Mouse (Mus musculus) CD4-positive, CD25-positive, alpha-beta regulatory T cell, adult 4 months (primary cell): ENCODE results near the gene Nat9. TPM values are rescaled to one million over a fixed set of nuclear protein-coding genes. Genes with fewer than 3 reads are reported as not detected.

Experiments
- ATAC-seq: one replicate; pipeline ENCODE4 v1.8.0; 2017
- polyA plus RNA-seq, 2 experiments: library from polyadenylated mRNA; unstranded; fragments of 100-300 nt; shearing (Covaris generic); gene quantifications; one replicate each; pipeline ENCODE4 v1.2.1; 2017

Gene Nat9
- polyA plus RNA-seq, result 10 to 100 TPM; 12.1 to 18.1 TPM

DNA sequence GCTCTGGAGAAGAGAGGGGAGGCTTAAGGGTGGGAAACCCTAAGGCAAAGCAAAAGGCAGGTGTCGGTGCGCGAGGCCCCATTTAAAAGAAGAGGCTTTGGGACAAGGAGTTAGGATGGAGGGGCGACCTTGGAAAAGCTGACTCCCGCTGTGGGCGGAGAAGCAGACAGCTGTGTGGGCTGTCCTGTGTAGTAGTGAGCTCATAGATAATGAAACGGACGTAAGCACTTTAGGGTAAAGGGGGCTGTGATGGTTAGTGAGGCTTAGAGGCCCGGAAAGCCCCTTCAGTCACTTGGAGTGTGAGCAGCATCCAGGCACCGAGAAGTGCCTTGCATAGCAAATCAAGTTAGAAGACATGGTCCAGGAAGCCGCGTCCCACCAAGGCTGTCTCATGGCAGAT, at the start of gene Nat9:
Nat9 (minus strand) TSS at position 167 of the 400 bp plus-strand sequence.
- peak; percentile 60 for ATAC-seq

DNA sequence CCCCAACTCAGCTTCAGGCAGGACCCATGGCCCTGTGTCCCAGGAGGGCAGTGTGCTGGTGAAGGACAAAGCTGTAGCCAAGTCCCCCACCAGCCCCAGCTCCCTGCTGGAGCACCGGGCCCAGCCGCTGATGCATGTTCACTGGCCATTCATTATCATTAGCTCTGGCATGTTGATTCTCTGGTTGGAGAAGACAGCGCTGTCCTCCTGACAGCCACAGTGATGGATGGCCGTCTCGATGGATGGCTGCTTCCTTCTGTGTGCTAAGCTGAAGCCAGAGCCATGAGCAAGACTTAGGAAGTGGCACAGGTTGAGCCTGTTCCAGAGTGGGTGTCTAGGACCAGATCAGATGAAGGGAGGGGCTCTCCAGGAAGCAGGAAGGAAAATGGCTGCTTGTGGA, 48.9 kb upstream of the Nat9 start:
- no peak for ATAC-seq

DNA sequence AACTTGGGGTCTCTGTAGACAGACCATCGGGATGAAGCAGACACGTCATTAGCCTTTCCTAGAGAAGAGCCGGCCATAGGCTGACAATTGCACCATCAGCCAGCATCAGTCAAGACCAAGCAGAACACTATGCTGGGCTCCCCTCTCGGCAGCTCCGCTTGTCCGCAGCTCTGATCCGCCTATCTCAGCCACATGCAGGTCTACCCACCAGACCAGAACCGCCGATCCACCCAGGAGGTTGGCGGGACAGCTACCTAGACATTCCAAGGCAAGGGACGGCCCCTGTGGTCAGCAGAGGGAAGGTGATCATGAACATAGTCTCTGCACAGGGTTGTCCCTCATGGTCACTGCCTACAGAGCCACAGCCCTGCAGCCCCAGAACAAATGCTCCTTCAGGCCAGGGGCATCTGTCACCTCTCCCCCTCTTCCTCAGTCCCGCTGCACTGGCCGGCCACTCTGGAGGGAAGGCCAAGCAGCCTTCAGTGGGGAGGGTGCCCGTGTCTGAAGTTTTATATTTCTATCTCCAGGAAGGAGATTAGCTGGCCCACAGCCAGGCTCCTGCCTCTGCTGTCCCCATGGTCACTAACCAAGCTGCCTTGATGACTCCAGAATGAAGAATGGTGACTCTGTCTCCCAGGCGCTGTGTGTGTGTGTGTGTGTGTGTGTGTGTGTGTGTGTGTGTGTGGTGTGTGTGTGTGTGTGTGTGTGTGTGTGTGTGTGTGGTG, 46.8 kb upstream of the Nat9 start:
- no peak for ATAC-seq

GRCm38 (mm10) chr11:115233526-115234290, 46.0 kb upstream of the Nat9 start:
- ATAC-seq, result no peak

- no peak for ATAC-seq
Measured at GRCm38 (mm10) chr11:115232889-115233288, 45.2 kb upstream of the Nat9 start.

DNA sequence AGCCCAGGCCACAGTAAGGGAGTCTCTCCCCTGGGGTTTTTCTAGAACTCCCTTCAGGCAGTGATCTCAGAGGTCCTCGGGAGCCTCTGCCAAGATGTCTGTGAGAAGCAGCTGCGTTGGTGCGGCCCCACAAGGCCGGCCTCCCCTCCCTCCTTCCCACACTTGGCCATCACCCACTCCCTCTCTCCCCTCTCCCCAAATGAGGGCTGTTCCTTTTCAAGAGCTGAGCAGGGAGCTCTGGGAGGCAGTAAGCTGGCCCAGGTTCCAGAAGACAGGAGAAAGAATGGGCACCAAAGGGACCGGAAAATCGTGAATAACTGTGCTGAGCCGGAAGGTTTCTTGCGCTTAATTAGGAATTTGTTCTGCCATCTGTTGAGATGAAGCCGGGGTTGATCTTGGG, 44.3 kb upstream of the Nat9 start:
- ATAC-seq, result peak; percentile 29

- ATAC-seq, result peak; percentile 85
Measured at GRCm38 (mm10) chr11:115231168-115231915, 43.7 kb upstream of the Nat9 start.

DNA sequence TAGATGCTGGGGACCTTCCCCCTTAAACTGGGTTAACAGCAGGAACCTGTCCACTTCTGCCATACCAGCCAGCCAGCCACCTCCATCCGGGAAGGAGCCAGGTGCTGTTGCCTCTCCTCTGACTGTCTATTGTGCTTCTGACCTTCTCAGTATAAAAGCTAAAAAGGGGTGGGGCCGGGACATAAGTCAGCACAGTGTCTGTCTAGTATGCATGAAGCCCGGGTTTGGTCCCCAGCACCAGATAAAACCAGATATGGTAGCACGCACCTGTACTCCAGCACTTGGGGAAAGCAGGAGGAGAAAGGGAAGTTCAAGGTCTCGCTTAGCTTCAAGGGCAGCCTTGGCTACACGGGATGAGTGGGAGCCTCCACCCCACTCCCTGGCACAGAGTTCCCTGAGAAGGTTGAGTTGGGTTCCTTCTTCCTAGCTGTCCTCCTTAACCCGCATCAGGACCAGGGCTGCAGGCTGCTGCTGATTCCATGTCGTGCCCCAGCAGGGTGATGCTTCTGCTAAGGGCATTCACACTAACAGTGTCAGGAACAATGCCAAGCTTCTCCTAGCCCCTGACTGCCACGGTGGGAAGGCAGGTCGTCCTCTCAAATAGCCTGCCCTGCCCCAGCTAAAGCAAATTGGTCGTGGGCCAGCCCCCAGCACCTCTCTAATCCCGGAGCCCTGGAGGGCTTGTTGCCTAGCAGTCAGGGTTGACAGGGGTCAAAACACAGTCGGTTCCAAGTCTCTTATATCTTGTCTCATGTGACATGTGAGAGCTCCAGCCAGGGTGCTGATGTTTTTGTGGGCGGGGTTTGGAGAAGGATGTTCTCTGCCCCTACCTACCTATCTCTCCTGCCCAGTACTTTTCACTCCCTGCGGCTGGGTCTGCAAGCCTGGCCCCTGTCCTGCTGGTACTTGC, 41.6 kb upstream of the Nat9 start:
- ATAC-seq, result no peak

DNA sequence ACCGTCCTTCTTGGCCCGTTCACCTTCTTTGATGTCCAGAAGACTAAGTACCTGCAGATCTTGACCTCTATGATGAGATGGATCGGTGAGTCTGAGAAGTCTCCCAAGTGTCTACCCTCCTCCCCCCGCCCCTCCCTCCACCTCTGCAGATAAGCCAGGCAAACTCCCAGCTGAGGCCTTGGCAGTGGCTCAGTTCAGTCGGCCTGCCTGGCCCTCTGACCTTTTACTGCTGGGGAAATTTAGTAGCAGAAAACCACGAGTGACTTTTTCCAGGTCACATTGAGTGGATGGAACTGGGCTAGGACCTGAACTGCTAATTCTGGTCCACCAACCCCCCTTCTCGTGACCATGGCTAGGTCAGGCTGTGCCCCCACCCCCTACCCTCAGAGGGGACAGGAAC, 40.8 kb upstream of the Nat9 start:
- ATAC-seq, result no peak

DNA sequence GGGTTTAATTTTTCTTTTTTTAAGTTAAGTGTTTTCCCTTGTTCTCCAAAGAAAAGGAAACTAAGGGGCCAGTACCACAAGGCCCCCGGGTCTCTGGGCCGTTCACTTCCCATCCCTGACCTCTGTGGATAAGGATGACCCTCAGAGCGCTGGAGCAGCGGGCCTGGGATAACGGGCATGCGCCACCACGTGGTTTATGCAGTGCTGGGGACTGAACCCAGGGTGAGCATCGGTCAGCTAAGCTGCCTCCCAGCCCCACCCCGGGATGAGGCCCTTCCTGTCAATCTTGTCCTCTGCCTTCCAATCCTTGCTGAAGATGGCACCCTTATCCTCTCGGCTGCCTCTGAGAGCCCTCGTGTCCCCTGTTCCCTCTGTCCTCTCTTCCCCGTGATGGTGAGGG, 40.0 kb upstream of the Nat9 start:
- ATAC-seq, result no peak

DNA sequence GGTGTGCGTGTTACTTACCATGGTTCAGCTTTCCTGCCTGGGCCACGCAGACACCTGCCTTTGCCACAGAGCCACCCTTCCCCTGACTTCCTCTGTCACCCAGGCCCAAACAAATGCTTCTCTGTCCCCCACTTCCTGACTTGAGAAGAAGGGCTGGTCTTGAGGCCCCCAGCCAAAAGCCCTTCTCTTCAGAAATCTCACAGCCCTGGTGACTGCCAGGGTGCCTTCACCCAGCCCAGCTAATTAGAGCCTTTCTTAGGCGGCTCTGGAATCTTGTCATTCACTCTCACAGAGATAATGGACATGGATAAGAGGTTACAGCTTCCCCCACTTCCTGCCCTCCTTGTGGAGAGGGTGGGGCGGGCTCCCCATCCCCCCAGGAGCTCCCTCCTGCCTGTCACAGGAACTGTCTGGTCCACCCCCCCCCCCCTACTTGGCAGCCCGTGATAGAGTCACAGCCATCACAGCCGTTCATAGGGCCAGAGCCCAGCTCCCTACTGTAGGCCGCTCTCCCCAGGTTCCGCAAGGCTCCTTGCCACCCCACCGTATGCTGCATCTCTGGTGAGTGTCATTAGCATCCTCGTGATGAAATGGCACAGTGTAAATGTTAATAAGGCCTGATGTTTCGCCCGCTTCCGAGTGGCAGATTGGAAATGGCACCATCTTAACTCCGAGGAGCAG, 39.3 kb upstream of the Nat9 start:
- ATAC-seq, result peak; percentile 51

- no peak for ATAC-seq
Measured at GRCm38 (mm10) chr11:115225301-115225700, 37.6 kb upstream of the Nat9 start.

GRCm38 (mm10) chr11:115224889-115225288, 37.2 kb upstream of the Nat9 start:
- ATAC-seq, result no peak

GRCm38 (mm10) chr11:115223877-115224276, 36.2 kb upstream of the Nat9 start:
- ATAC-seq, result no peak

DNA sequence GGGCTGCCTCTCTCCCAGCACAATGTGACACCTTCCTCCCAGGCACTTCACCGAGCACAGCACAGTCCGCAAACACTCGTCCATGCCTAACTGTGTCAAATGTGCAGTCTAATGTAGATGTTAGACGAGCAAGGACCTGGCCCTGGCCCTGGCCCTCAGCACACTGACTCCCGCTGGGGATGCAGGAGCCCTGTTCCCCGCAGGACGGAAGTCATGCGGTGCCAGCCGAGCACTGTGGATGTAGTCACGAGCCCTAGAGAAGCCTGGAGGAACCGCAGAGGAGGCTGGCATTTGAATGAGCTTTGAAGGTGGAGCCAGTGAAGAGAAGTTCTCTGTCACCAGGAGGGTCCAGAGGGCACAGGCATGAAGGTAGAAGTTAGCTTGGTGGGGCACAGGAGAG, 35.8 kb upstream of the Nat9 start:
- ATAC-seq, result no peak

DNA sequence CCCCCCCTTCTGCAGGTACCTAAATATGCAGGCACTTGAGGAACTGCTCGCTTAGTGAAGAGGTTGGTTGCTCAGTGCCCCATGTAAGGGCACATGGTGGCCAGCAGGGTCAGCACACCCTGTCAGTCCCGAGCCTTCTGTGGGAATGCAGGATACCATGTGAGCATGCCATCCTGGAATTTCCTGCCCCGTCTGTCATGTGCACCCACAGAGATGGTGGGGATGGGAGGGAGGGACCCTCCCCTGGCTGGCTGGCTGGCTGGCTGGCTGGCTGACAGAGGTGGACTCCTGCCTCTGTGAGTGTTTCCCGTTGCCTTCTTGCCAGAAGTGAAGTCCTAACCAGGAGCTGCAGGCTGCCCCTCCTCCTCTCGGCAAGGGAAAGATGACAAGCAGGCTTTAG, 34.9 kb upstream of the Nat9 start:
- ATAC-seq, result no peak

DNA sequence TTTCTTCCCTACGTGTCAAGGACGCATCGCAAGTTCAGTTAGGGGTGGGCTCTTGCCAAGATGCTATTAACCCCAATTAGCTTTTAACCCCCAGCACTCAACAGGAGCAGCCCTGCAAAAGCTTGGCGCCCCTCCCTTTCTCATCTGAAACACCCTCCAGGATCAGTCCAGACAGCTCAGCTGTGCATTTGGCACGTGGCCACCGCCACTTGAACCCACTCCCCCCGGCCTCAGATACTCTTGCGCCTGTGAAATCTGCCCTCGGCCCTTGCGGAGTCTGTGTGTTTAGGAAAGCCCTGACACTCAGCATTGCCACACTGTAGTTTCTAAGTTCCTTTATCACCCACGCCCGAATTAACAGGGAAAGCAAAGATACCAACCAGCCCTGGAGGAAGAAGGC, 34.4 kb upstream of the Nat9 start:
- ATAC-seq, result no peak

GRCm38 (mm10) chr11:115219685-115220084, 32.0 kb upstream of the Nat9 start:
- ATAC-seq, result no peak

DNA sequence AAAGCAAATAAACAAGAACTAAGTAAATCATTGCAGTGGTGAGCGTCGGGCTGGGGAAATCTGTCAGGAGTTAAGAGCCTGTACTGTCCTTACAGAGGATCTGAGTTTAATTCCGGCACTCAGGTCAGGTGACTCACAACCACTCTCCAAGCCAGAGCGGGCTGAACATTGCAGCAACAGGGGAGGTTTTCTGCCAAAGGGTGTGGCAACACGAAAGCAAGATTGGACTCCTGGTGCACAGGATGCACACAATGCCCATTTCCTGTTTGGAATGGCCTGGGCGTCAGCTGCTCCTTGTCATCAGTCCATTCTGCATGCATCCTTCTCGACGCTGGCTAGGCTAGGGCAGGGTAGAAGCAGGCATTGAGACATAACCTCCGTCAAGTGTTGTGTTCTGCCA, 31.6 kb upstream of the Nat9 start:
- no peak for ATAC-seq

- no peak for ATAC-seq
Measured at GRCm38 (mm10) chr11:115217439-115218410, 30.1 kb upstream of the Nat9 start.

- ATAC-seq, result no peak
Measured at GRCm38 (mm10) chr11:115215123-115215522, 27.5 kb upstream of the Nat9 start.
